Mouse (Mus musculus) midbrain, embryonic 11.5 days (tissue): ENCODE measurements around the gene Tmc7. TPM values are rescaled to one million over a fixed set of nuclear protein-coding genes. Genes with fewer than 3 reads are reported as not detected.

ENCODE experiments used
- ATAC-seq: fragments of 200-750 bp; cut with Nextera tagmentation; 2 replicates; pipeline ENCODE4 v1.8.0; 2017; ENCODE audit warnings: moderate TSS enrichment, moderate library complexity; ENCODE audit not compliant: low FRiP score
- DNase-seq: peaks from one replicate; pipeline ENCODE4 v3.0.0; 2015; ENCODE audit warnings: low spot score; ENCODE audit errors: missing footprints
- H3K27ac ChIP-seq: fragments of 300-500 bp; sonication (generic); 2 replicates; pipeline ENCODE4 v1.5.1; 2014; ENCODE audit warnings: low read depth, low read length
- H3K27me3 ChIP-seq: fragments of 300-500 bp; sonication (generic); 2 replicates; pipeline ENCODE4 v1.6.1; 2014; ENCODE audit warnings: mild to moderate bottlenecking, low read length, moderate library complexity, mixed read lengths; ENCODE audit not compliant: control insufficient read depth, insufficient read depth
- H3K36me3 ChIP-seq: fragments of 300-500 bp; sonication (generic); 2 replicates; pipeline ENCODE4 v1.6.1; 2014; ENCODE audit warnings: mild to moderate bottlenecking, low read length, moderate library complexity, mixed read lengths; ENCODE audit not compliant: control insufficient read depth, insufficient read depth
- H3K4me1 ChIP-seq: fragments of 300-500 bp; sonication (generic); 2 replicates; pipeline ENCODE4 v1.6.1; 2014; ENCODE audit warnings: low read length; ENCODE audit not compliant: control insufficient read depth, insufficient read depth
- H3K4me2 ChIP-seq: fragments of 300-500 bp; sonication (generic); 2 replicates; pipeline ENCODE4 v1.6.1; 2014; ENCODE audit warnings: mild to moderate bottlenecking, moderate library complexity
- H3K4me3 ChIP-seq: fragments of 300-500 bp; sonication (generic); 2 replicates; pipeline ENCODE4 v1.5.1; 2014; ENCODE audit warnings: low read depth, low read length
- H3K9ac ChIP-seq: fragments of 300-500 bp; sonication (generic); 2 replicates; pipeline ENCODE4 v1.6.1; 2014; ENCODE audit warnings: low read length
- H3K9me3 ChIP-seq: fragments of 300-500 bp; sonication (generic); 2 replicates; pipeline ENCODE4 v1.6.1; 2016; ENCODE audit warnings: low read length; ENCODE audit not compliant: control insufficient read depth
- WGBS: fragments of 180-500 bp; shearing (Covaris S2); extraction: QIAGEN DNeasy Blood & Tissue Kit; methylation state at CpG from one replicate; pipeline ENCODE4 v1.1.7; 2014; 5-methylcytosine and 5-hydroxymethylcytosine counted together
- polyA plus RNA-seq: library from polyadenylated mRNA; unstranded; fragments of >200 nt; fragmentation: Nextera tagmentation; extraction: Ambion mirVana; gene quantifications from 2 replicates; pipeline ENCODE4 v1.2.1, GENCODE M21; 2014

Gene Tmc7
- polyA plus RNA-seq, 1 experiment from 2014 or later = 9.8 TPM

DNA sequence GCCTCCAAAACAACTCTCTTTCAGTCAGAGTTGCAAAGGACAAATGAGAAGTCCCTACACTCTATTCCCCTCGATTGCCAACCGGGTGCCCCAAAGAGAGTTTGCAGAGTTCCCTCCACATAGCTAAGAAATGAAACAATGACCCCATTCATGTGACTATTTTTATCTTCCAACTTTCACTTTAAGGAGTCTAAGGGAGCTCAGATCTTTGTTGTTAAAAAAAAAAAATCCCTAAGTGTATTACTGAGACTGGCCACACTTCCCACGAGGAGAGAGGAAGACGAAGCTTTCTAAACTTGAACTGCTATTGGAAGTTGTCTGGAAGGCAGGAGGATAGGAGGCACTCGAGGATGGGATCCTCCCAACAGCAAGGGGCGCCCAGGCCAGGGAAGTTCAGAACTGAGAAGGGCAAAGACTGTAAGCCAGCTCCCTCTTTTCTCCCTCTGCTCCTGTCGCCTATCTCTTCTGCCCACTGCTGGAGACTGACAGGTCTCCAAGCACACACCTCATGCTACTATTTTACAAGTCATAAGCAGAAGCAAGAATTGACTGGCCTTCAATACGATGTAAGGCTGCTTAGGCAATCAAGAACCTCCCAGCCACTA is 96.4 kb downstream of the Tmc7 start:
- H3K4me3 ChIP-seq = no peak overlapping the region
- no peak overlapping the region for H3K9ac ChIP-seq
- 0 out of 2 replicates have a peak, but pooled peaks cover 4% of the 10 kb centered on the region for H3K4me1 ChIP-seq
- peak; percentile 87 for DNase-seq
- WGBS = 37% methylated on average over 8 of the region's 8 CpGs
- no peak overlapping the region for H3K4me2 ChIP-seq
- H3K9me3 ChIP-seq = no peaks in the 10 kb centered on the region
- no peak overlapping the region for H3K27ac ChIP-seq
- no peaks in the 10 kb centered on the region for H3K36me3 ChIP-seq
- ATAC-seq = no peak
- peaks cover 34% of the 10 kb centered on the region for H3K27me3 ChIP-seq

DNA sequence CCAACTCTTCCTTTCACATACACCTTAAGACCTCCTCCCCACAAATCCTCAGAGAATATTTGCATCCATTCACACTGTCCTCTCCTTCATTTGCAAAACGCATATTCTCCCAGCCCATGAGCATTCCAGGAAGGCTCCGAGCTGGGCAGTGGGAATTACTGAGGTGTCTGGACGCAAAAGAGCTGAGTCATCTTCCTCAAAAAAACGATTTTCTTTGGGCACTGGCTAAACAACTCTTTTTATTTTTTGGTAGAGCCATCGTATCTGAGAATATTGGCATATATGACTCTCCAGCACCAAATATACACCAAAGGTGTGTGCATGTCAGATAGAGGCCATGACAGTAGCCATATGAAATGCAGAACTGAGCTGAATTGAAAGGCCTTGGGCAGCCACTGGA is 97.6 kb downstream of the Tmc7 start:
- H3K27me3 ChIP-seq = peaks cover 29% of the 10 kb centered on the region
- H3K4me1 ChIP-seq = 0 out of 2 replicates have a peak, but pooled peaks cover 2% of the 10 kb centered on the region
- H3K4me3 ChIP-seq = no peak overlapping the region
- H3K9me3 ChIP-seq = no peaks in the 10 kb centered on the region
- H3K4me2 ChIP-seq = no peak overlapping the region
- no peak for DNase-seq
- H3K36me3 ChIP-seq = no peaks in the 10 kb centered on the region
- WGBS = 63% methylated on average over 5 of the region's 5 CpGs
- H3K27ac ChIP-seq = no peak overlapping the region
- H3K9ac ChIP-seq = no peak overlapping the region
- ATAC-seq = no peak

Other genes with a start within 250 kb of the Tmc7 start
- gene Syt17, start 136.5 kb downstream of the Tmc7 start, polyA plus RNA-seq = 3.5 and 3.7 TPM in 2 replicates
- 0.72 and 0.77 TPM in 2 replicates for gene Itpripl2, start 92.8 kb downstream of the Tmc7 start, polyA plus RNA-seq
- gene Coq7, start 51.4 kb downstream of the Tmc7 start, polyA plus RNA-seq = 99.6 and 111 TPM in 2 replicates
- gene Tmc5, start 12.6 kb upstream of the Tmc7 start, polyA plus RNA-seq = 0.14 and 0.19 TPM in 2 replicates
- gene Gde1, start 121.0 kb upstream of the Tmc7 start, polyA plus RNA-seq = 99.7 and 104 TPM in 2 replicates
- gene Ccp110, start 127.8 kb upstream of the Tmc7 start, polyA plus RNA-seq = 24.0 and 25.7 TPM in 2 replicates
- 74.2 and 82.8 TPM in 2 replicates for gene Vps35l, start 155.5 kb upstream of the Tmc7 start, polyA plus RNA-seq